Mouse (Mus musculus) frontal cortex, adult 2 months (tissue): ENCODE results near the gene Ntm. TPM values are rescaled to one million over a fixed set of nuclear protein-coding genes. Genes with fewer than 3 reads are reported as not detected.

ENCODE experiments used
- DNase-seq, 2 experiments: peaks; one replicate each; pipeline ENCODE4 v3.0.0; 2022; ENCODE audit warnings: low spot score in 1 of 2; ENCODE audit errors: extremely low spot score in 1 of 2
- polyA plus RNA-seq: library from polyadenylated mRNA; depleted of rRNA; stranded (reverse); fragments of >200 nt; gene quantifications from 2 replicates; pipeline ENCODE4 v1.2.3, GENCODE M21; 2012

The Ntm gene
- polyA plus RNA-seq, 1 experiment = 184 TPM

- no peak for DNase-seq
Observed at GRCm38 (mm10) chr9:29761952-29762586, 200.9 kb downstream of the Ntm start.

- DNase-seq = peak in 1 of 2 experiments; percentile 41
Observed at GRCm38 (mm10) chr9:29761511-29761910, 201.4 kb downstream of the Ntm start.

GRCm38 (mm10) chr9:29759940-29760339 is 203.0 kb downstream of the Ntm start:
- DNase-seq = no peak

- peak in 1 of 2 experiments; percentile 53 for DNase-seq
Observed at GRCm38 (mm10) chr9:29759060-29759459, 203.9 kb downstream of the Ntm start.

- DNase-seq = no peak
Observed at GRCm38 (mm10) chr9:29754374-29754773, 208.6 kb downstream of the Ntm start.

GRCm38 (mm10) chr9:29751396-29751795 is 211.5 kb downstream of the Ntm start:
- DNase-seq = no peak

GRCm38 (mm10) chr9:29750371-29751014 is 212.4 kb downstream of the Ntm start:
- DNase-seq = peak; percentile 59 to 81

GRCm38 (mm10) chr9:29748070-29748469 is 214.9 kb downstream of the Ntm start:
- no peak for DNase-seq

- DNase-seq = no peak
Observed at GRCm38 (mm10) chr9:29738835-29739526, 224.0 kb downstream of the Ntm start.

- DNase-seq = no peak
Observed at GRCm38 (mm10) chr9:29736031-29736430, 226.9 kb downstream of the Ntm start.

GRCm38 (mm10) chr9:29732895-29733294 is 230.0 kb downstream of the Ntm start:
- no peak for DNase-seq

- DNase-seq = no peak
Observed at GRCm38 (mm10) chr9:29731672-29732071, 231.3 kb downstream of the Ntm start.

GRCm38 (mm10) chr9:29727540-29728432 is 235.2 kb downstream of the Ntm start:
- no peak for DNase-seq

- no peak for DNase-seq
Observed at GRCm38 (mm10) chr9:29721461-29721860, 241.5 kb downstream of the Ntm start.

- peak in 1 of 2 experiments; percentile 26 for DNase-seq
Observed at GRCm38 (mm10) chr9:29716795-29717194, 246.1 kb downstream of the Ntm start.

- DNase-seq = peak in 1 of 2 experiments; percentile 9
Observed at GRCm38 (mm10) chr9:29698276-29698675, 264.7 kb downstream of the Ntm start.

GRCm38 (mm10) chr9:29694151-29694550 is 268.8 kb downstream of the Ntm start:
- no peak for DNase-seq

GRCm38 (mm10) chr9:29691186-29691855 is 271.6 kb downstream of the Ntm start:
- no peak for DNase-seq

GRCm38 (mm10) chr9:29682224-29682623 is 280.7 kb downstream of the Ntm start:
- DNase-seq = no peak

- no peak for DNase-seq
Observed at GRCm38 (mm10) chr9:29680677-29681076, 282.3 kb downstream of the Ntm start.
